Mouse (Mus musculus) MEL (cell line): ENCODE data around the gene Fyn.

ENCODE experiments used
- CHD1 ChIP-seq: IDR thresholded peaks from 2 replicates; pipeline ENCODE4 v1.6.1; 2012; ENCODE audit warnings: low read depth, mild to moderate bottlenecking, inconsistent platforms, low read length, improper control_type of control experiment
- CTCF ChIP-seq, 3 experiments: IDR thresholded peaks in 2 of 3; conservative IDR thresholded peaks in 1 of 3; 2 replicates each; pipeline ENCODE4 v1.5.1; 2011 to 2012; ENCODE audit warnings: low read length in 3 of 3, low read depth in 2 of 3, mild to moderate bottlenecking in 2 of 3, improper control_type of control experiment in 1 of 3, inconsistent platforms in 1 of 3, mixed read lengths in 1 of 3, moderate library complexity in 1 of 3; ENCODE audit not compliant: control insufficient read depth in 1 of 3, insufficient read depth in 1 of 3, poor library complexity in 1 of 3, severe bottlenecking in 1 of 3
- E2F4 ChIP-seq: IDR thresholded peaks from 2 replicates; pipeline ENCODE4 v1.6.1; 2011; ENCODE audit warnings: low read depth, low read length, improper control_type of control experiment, borderline replicate concordance
- NRF1 ChIP-seq: IDR thresholded peaks from 2 replicates; pipeline ENCODE4 v1.6.1; 2014; ENCODE audit warnings: low read depth, mild to moderate bottlenecking, inconsistent platforms, low read length, improper control_type of control experiment, moderate library complexity; ENCODE audit not compliant: poor library complexity, insufficient read depth, severe bottlenecking
- POLR2A ChIP-seq, 2 experiments: IDR thresholded peaks; 2 replicates each; pipeline ENCODE4 v1.6.1; 2011 to 2012; ENCODE audit warnings: low read length in 2 of 2, mild to moderate bottlenecking in 2 of 2, control low read depth in 1 of 2, improper control_type of control experiment in 1 of 2, low read depth in 1 of 2, moderate library complexity in 1 of 2; ENCODE audit not compliant: control insufficient read depth in 1 of 2, insufficient read depth in 1 of 2, poor library complexity in 1 of 2
- POLR2AphosphoS2 ChIP-seq: IDR thresholded peaks from 2 replicates; pipeline ENCODE4 v1.6.1; 2011; ENCODE audit warnings: low read length, improper control_type of control experiment
- POLR2AphosphoS5 ChIP-seq: IDR thresholded peaks from 2 replicates; pipeline ENCODE4 v1.6.1; 2012; ENCODE audit warnings: low read depth, borderline replicate concordance, mild to moderate bottlenecking, inconsistent platforms, low read length, moderate library complexity, mixed read lengths
- SMC3 ChIP-seq: IDR thresholded peaks from 2 replicates; pipeline ENCODE4 v1.6.1; 2011; ENCODE audit warnings: low read depth, low read length, improper control_type of control experiment

DNA sequence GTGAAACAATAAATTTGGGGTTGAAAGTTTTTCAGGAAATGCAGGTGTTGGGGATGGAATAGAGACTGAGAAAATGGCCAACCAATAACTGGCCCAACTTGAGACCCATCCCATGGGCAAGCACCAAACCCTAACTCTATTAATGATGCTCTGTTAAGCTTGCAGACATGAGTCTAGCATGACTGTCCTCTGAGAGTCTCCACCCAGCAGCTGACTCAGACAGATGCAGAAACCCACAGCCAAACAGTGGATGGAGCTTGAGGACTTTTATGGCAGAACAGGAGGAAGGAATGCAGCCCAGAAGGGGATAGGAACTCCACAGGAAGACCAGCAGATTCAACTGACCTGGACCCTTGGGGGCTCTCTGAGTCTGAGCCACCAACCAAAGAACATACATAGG, 32.8 kb upstream of the Fyn start:
- TF ChIP-seq SMC3 (no peak), CHD1 (no peak), POLR2AphosphoS5 (no peak), POLR2AphosphoS2 (no peak), NRF1 (no peak), POLR2A (IDR thresholded peaks at IDR 0.05; ENCODE audit: control insufficient read depth in 1 of 2, insufficient read depth in 1 of 2, low read depth in 1 of 2, low read length in 2 of 2, poor library complexity in 1 of 2) (no peak), E2F4 (no peak), CTCF (IDR thresholded peaks at IDR 0.05 in 2 of 3, conservative IDR thresholded peaks at IDR 0.05 in 1 of 3; ENCODE audit: control insufficient read depth in 1 of 3, insufficient read depth in 1 of 3, low read depth in 2 of 3, low read length in 3 of 3, poor library complexity in 1 of 3, severe bottlenecking in 1 of 3) (no peak)
